In the genomic region with DNA sequence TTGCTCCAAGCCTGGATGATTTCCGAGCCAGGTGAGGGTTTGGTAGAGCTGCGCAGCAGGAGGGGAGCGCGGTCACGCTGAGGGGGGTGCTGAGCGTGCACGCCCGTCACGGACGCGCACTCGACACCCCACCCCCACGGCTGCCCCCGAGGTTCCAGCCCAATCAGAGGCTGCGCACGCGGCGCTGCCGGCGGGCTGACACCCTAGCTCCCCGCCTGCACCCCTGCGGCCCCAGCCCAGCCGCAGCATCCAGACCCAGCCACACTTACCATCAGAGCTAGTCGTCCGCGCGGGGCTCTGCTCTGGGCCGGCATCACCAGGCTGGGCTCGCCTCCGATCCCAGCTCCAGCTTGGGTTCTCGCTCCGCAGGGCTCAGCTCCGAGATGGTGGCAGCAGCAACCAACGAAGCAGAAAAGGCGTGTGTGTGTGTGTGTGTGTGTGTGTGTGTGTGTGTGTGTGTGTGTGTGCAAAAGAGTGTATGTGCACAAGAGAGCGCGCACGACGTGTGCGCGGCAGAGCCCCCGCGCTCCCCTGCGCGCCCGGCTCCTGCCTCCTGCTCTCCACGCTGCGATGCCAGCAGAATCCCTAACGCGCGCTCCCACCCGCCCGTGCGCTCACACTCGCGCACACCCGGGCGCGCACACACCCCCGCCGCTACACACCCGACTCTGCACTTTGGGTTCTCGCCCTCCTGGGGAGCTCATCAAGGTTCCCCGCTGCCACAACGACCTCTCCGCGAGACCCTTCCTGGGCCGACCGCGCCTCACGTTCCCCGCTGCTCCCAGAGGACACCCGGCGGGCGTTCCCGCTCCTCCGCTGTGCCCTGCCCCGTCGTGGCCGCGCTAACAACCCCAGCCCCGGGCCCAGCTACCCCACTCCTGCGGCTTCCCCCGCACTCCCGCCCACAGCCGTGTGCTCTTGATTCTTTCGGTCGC, we compare ENCODE assay signal across 9 mouse cellular contexts. TPM values are rescaled to one million over a fixed set of nuclear protein-coding genes. Genes with fewer than 3 reads are reported as not detected.
DNase-seq lines count a peak whose midpoint lies in the region; ATAC-seq and TF ChIP-seq lines count a peak whose summit lies in the region.
"Had no signal": no experiment of that assay in that cellular context is flagged by ENCODE, and none has a peak within 500 bp of the region (broad histone marks: within the 10 kb centered on the region; RNA-seq: fewer than 3 reads in every experiment).

TSS of gene Lingo1 (minus strand) at position 748 of the 935 bp plus-strand sequence.

- ATAC-seq in kidney, embryonic 14.5 days (ENCODE audit: low FRiP score, low TSS enrichment): peak; percentile 63
- ATAC-seq in forebrain, postnatal 0 days: peak; percentile 93
- peak; percentile 86 for ATAC-seq in midbrain, postnatal 0 days (ENCODE audit: low FRiP score)
- ATAC-seq: Patski had no signal

- peaks cover 9% of the 10 kb centered on the region; the same call in 1 of the 2 replicates for H3K4me1 ChIP-seq in kidney, embryonic 14.5 days (ENCODE audit: control insufficient read depth, insufficient read depth, low read length)
- H3K4me1 ChIP-seq in forebrain, postnatal 0 days (ENCODE audit: insufficient read depth): peaks cover 6% of the 10 kb centered on the region; the same call in 1 of the 2 replicates
- H3K4me1 ChIP-seq in midbrain, postnatal 0 days (ENCODE audit: insufficient read depth, low read length): peaks cover 9% of the 10 kb centered on the region; the same call in 1 of the 2 replicates

- H3K4me2 ChIP-seq in kidney, embryonic 14.5 days (replicated peaks; ENCODE audit: low read depth, low read length): peak within 1 kb of the TSS; percentile 98
- H3K4me2 ChIP-seq in forebrain, postnatal 0 days (ENCODE audit: low read depth): peak within 1 kb of the TSS; percentile 85
- peak within 1 kb of the TSS; percentile 77 for H3K4me2 ChIP-seq in midbrain, postnatal 0 days (ENCODE audit: low read depth, low read length, poor library complexity, severe bottlenecking)

- H3K27ac ChIP-seq in kidney, embryonic 14.5 days (ENCODE audit: low read depth, low read length): no peak within 1 kb of the TSS
- H3K27ac ChIP-seq in forebrain, postnatal 0 days (ENCODE audit: low read depth, low read length): peak within 1 kb of the TSS; percentile 88
- peak within 1 kb of the TSS; percentile 91 for H3K27ac ChIP-seq in midbrain, postnatal 0 days (ENCODE audit: low read depth, low read length)

- H3K4me3 ChIP-seq in kidney, embryonic 14.5 days (ENCODE audit: low read length): peak within 1 kb of the TSS; percentile 52
- peak within 1 kb of the TSS; percentile 60 for H3K4me3 ChIP-seq in forebrain, postnatal 0 days (ENCODE audit: low read depth, low read length)
- peak within 1 kb of the TSS; percentile 63 for H3K4me3 ChIP-seq in midbrain, postnatal 0 days (ENCODE audit: low read depth, low read length)

- H3K36me3 ChIP-seq in kidney, embryonic 14.5 days (ENCODE audit: control insufficient read depth, insufficient read depth, low read length): no peaks in the 10 kb centered on the region
- H3K36me3 ChIP-seq in forebrain, postnatal 0 days (ENCODE audit: insufficient read depth): no peaks in the 10 kb centered on the region
- no peaks in the 10 kb centered on the region for H3K36me3 ChIP-seq in midbrain, postnatal 0 days (ENCODE audit: insufficient read depth, low read length)

- peaks cover 49% of the 10 kb centered on the region for H3K27me3 ChIP-seq in kidney, embryonic 14.5 days (ENCODE audit: control insufficient read depth, insufficient read depth, low read length)
- peaks cover 25% of the 10 kb centered on the region for H3K27me3 ChIP-seq in forebrain, postnatal 0 days (ENCODE audit: insufficient read depth, low read length)
- H3K27me3 ChIP-seq in midbrain, postnatal 0 days (ENCODE audit: insufficient read depth, low read length): peaks cover 4% of the 10 kb centered on the region; the same call in 1 of the 2 replicates

- no peak for DNase-seq in kidney, postnatal 14 days
- DNase-seq in cerebellum, adult 11-12 months: peak; percentile 72
- peak; percentile 88 for DNase-seq in forebrain, postnatal 0 days
- DNase-seq in layer of hippocampus, postnatal 36 days: peak; percentile 79 to 82
- DNase-seq in midbrain, postnatal 0 days (ENCODE audit: low spot score): peak; percentile 76
- DNase-seq in ovary, postnatal 10 days (ENCODE audit: low spot score): no peak
- DNase-seq in urinary bladder, postnatal 4 days (ENCODE audit: low spot score in 2 of 2): no peak

- under 1% methylated on average over 75 of the region's 88 CpGs for WGBS in kidney, embryonic 14.5 days
- 1% methylated on average over 83 of the region's 88 CpGs for WGBS in forebrain, postnatal 0 days
- under 1% methylated on average over 69 of the region's 88 CpGs for WGBS in midbrain, postnatal 0 days

- TF ChIP-seq CTCF in forebrain, postnatal 0 days (IDR thresholded peaks at IDR 0.05; ENCODE audit: low read depth): no peak
- no peak for TF ChIP-seq CTCF in midbrain, postnatal 0 days (IDR thresholded peaks at IDR 0.05)

- no peaks in the 10 kb centered on the region for H3K9me3 ChIP-seq in kidney, embryonic 14.5 days (ENCODE audit: control insufficient read depth, low read length)
- H3K9me3 ChIP-seq in forebrain, postnatal 0 days (ENCODE audit: low read length): no peaks in the 10 kb centered on the region
- no peaks in the 10 kb centered on the region for H3K9me3 ChIP-seq in midbrain, postnatal 0 days (ENCODE audit: low read length)

- peak within 1 kb of the TSS; percentile 47 for H3K9ac ChIP-seq in kidney, embryonic 14.5 days (ENCODE audit: low read depth, low read length)
- peak within 1 kb of the TSS; percentile 70 for H3K9ac ChIP-seq in forebrain, postnatal 0 days
- H3K9ac ChIP-seq in midbrain, postnatal 0 days (replicated peaks; ENCODE audit: low read length, poor library complexity, severe bottlenecking): peak within 1 kb of the TSS; percentile 84

RNA-seq across cellular contexts. Expression of gene Lingo1, which starts in this region (rescaled TPM):
- 4.3 and 4.6 TPM in 2 replicates for polyA plus RNA-seq in kidney, embryonic 14.5 days (2014; fragmentation: Nextera tagmentation; extraction: Ambion mirVana)
- 90.3 and 103 TPM in 2 replicates for total RNA-seq in forebrain, postnatal 0 days (2014; rRNA removed)
- 98.6 and 114 TPM in 2 replicates for polyA plus RNA-seq in forebrain, postnatal 0 days (2015; fragmentation: Nextera tagmentation; extraction: Ambion mirVana)
- 100 to 1,000 TPM; 235 to 257 TPM for total RNA-seq in layer of hippocampus, postnatal 36 days (2021)
- 145 and 192 TPM in 2 replicates for total RNA-seq in midbrain, postnatal 0 days (2014; rRNA removed)
- 110 and 114 TPM in 2 replicates for polyA plus RNA-seq in midbrain, postnatal 0 days (2015; fragmentation: Nextera tagmentation; extraction: Ambion mirVana)

Comparison
In these comparisons a context has a peak if more than half of its experiments do, and no peak if none do; other contexts are left out.
1. RNA of gene Lingo1 (polyA plus RNA-seq): 98.6 to 114 TPM in forebrain, postnatal 0 days and 110 to 114 TPM in midbrain, postnatal 0 days; 4.3 to 4.6 TPM in kidney, embryonic 14.5 days; every median in the first group is over 10 times any median in the second.
2. DNase-seq: peak in cerebellum, adult 11-12 months (single experiment), forebrain, postnatal 0 days (single experiment), layer of hippocampus, postnatal 36 days (2 of 2) and midbrain, postnatal 0 days (single experiment); none in kidney, postnatal 14 days (single experiment), ovary, postnatal 10 days (single experiment) and urinary bladder, postnatal 4 days (0 of 2).
3. Peak in every context shown above with its lines, with median percentiles within 50 percentile points of each other: ATAC-seq, H3K4me2 ChIP-seq, H3K4me3 ChIP-seq and H3K9ac ChIP-seq.